Mouse (Mus musculus) lung, adult 18-20 months (tissue): ENCODE results near the gene Sgf29.
"Not testable (repeated sequence)": the region's sequence is repeated elsewhere in the genome, so short reads cannot be mapped to it uniquely, and the experiment has no call there.

ENCODE experiments used
- DNase-seq, 2 experiments: peaks; one replicate each; pipeline ENCODE4 v3.0.0; 2022; ENCODE audit warnings: mixed read lengths in 2 of 2

Sgf29 gene

DNA sequence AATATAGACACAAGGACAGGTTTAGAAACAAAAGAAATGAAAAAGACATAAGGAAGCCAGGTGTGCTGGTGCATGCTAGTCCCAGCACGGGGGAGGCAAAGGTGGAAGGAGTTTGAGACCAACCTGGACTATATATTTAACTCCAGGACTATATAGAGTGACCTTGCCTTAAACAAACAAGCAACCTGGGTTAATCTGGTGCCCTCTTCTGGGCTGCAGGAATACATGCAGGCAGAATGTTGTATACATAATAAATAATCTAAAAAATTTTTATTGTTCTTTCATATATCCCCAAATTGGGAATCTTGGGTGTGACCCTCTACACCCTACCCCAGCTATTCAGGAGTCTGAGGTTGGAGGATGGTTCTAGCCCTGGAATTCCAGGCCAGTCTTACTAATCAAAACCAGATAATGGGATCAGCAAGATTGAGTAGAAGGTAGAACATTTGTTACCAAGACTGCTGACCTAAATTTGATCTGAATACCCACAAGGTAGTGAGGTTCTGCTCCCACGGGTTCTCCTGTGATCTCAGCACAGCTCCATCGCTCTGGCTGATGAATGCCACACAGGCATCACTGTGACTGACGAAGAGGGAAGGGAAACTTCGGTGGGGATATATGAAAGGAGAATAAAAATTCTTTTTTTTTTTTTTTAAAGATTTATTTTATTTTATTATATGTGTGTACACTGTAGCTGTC lies 6.4 kb upstream of the Sgf29 start:
- DNase-seq: no peak

DNA sequence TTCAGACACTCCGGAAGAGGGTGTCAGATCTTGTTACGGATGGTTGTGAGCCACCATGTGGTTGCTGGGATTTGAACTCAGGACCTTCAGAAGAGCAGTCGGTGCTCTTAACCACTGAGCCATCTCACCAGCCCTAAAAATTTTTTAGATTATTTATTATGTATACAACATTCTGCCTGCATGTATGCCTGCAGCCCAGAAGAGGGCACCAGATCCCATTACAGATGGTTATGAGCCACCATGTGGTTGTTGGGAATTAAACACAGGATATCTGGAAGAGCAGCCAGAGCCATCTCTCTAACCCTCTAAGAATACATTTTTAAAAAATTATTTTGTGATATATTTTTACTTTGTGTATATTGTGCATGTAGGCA lies 5.9 kb upstream of the Sgf29 start:
- peak; percentile 38 to 49 for DNase-seq

DNA sequence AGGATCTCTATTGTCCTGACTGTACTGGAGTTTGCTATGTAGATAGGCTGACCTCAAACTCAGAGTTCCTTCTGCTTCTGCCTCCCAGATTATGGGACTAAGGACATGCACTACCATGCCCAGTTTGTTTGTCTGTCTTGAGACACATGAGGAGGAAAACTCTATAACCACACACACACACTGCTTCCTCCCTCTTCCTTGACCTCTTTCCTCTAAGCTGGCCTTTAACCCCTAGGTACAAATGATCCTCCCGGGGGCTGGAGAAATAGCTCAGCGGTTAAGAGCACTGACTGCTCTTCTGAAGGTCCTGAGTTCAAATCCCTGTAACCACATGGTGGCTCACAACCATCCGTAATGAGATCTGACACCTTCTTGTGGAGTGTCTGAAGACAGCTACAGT lies 4.8 kb upstream of the Sgf29 start:
- no peak for DNase-seq

DNA sequence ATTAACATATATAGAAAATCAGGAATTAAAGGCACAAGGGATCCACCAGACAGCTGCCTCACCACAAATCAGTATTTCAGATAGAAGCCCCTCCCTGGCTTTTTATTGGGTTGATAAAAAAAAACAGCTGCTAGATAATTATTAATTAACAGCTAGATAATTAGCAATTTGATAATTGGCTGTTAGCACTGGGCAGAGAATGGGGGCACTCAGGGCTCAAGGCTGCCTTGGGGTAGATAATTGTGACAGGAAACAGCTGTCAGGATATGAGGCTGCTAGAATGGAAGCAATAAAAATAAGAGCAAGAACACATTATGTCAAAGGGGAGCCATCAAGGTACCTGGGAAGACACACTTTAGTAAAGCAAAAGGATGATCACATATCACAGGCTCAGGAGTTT lies 4.2 kb upstream of the Sgf29 start:
- no peak for DNase-seq

DNA sequence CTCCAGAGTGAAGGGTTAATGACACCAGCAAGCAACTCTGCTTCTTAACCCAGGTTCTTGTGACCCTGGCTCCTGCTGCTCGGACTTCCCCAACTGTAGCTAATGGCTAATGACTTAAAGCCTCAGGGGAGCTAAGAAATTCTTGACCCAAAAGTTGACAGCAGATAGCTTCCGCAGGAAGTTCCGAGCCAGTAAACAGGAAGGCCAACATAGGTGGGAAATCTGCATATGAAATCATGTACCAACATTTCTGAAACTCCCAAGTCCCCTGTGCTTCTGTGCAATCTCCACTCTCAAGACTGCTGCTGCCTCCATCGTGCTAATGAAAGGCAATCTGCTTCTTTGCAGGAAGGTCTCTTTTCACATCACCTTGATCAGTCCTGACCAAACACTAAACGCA lies 3.4 kb upstream of the Sgf29 start:
- no peak for DNase-seq

DNA sequence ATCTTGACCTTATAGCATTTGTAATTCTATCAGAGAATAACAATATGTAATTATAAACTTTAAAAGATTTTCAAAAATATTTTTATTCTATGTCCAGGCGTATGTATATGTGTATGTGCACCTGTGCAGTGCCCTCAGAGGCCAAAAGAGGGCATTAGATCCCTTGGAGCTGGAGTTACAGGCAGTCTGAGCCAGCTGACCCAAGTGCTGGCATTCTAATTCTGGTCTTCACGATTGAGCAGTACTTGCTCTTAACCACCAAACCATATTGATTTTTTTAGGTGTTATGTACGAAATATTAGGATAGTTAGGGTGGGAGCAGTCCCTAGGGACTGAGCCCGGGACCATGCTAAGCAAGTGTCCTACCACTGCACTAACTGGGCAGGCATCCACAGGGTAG lies 623 bp upstream of the Sgf29 start:
- DNase-seq: no peak

DNA sequence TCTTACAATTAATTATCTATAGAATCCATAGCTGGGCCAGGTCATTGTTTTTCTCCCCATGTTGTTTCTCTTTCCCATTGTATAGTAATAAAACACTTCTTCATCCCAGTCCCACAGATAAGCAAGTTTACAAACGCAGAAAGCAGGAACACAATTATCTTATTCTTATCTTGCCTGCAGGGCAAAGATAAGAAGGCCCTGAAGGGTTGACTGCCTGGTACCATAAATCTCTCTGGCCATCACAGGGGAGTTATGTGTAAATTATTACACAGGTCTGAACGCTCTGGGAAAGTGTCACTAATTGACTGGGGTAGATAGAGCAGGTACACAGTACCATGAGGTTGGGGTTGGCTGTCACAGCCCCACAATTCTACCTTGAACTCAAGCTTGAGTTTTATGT lies 1.7 kb downstream of the Sgf29 start:
- DNase-seq: no peak

DNA sequence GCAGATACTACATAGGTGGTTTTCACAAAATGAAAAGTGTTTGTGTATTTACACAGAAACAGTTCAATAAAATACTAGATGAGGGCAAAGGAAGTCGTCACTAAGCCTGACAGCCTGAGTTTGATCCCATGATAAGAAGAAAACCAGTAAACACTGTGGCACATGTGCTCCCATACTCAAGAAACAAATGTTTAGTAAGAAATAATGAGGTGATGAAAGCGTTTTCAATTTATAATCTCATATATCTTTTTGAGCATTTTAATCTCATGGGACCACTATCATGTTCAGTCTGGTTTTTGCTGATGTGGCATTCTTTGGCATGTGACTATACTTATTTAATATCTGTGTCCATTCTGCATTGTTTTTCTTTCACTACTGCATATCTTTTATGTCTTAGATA lies 4.9 kb downstream of the Sgf29 start:
- no peak for DNase-seq

DNA sequence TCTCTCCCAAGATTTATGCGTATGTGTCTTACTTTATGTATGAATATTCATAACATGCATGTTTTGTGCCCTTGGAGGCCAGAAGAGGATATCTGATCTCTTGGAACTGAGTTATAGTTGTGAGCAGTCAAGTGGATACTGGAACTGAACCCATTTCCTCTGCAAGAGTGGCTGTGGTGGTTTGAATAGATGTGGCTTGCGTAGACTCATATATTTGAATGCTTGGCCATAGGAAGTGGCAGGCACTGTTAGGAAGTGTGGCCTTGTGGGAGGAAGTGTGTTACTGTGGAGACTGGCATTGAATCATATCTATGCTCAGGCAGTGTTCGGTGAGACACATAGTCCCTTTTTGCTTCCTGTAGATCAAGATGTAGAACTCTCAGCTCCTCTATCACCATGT lies 6.6 kb downstream of the Sgf29 start:
- DNase-seq: no peak

DNA sequence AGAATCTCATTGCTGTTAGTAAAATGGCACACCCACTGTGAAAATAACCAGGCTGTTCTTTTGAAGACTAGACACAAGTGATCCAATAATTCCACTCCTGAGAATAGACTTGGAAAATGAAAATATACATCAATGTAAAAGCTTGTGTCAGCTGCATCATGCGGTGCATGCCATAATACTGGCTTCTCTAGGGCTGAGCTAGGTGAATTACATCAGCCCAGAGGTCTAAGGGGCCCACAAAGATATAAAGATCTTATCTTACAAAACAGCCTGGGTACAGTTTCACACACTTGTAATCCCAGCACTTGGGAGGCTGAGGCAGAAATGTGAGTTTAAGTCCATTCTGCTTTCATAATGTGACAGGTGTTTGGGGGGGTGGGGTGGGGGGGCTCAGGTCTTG lies 8.4 kb downstream of the Sgf29 start:
- no peak for DNase-seq

DNA sequence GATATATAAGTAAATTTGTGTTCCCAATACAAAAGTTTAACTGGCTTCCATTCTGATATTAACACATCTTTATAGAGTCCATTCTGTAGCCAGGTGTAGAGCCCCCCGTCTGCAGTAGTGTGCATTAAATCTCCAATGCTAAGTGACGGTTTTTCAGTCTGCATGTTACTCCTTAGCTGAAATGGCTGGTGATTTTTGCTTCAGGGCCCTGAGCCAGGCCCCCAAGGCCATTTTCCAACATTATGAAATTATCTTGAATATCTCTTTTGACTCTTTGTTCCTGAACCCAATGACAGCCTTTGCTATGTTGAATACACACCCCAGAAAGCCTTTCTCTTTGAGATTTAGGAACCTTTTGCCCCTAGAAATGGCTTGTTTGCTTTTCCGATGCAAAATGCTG lies 10.7 kb downstream of the Sgf29 start:
- no peak for DNase-seq

DNA sequence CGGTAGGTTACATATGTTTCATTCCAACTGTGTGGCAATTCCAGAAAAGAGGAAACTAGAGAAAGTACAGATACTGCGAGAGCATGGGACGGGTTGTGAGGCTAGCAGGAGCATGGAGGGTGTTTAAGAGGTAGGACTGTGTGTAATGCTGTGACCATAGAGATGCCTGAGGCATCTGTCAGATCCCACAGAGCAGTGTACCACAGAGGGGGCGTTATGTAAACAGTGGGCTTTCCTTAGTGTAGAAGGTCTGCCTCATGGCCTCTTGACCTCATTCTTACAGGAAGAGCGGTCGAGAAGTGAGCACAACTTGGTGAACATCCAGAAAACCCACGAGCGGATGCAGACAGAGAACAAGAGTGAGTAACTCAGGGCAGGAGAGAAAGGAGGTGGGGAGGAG lies 14.5 kb downstream of the Sgf29 start:
- peak in 1 of 2 experiments; percentile 44 for DNase-seq

DNA sequence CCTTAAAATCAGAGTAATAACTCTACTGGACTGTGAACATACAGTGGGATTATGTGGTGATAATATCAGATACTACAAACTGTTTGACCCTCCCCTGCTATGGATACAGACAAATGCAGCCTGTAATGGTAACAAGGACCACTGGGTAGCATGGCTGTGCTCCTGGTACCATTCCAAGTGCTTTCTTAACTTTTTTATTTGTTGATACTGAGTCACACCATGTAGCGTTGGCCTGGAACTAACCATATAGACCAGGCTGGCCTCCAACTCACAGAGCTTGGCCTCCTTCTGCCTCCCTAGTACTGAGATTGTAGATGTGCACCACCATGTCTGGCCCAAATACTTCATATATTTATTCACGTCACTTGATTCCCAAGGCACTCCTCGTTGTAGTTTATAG lies 16.2 kb downstream of the Sgf29 start:
- DNase-seq: peak; percentile 50 to 59

DNA sequence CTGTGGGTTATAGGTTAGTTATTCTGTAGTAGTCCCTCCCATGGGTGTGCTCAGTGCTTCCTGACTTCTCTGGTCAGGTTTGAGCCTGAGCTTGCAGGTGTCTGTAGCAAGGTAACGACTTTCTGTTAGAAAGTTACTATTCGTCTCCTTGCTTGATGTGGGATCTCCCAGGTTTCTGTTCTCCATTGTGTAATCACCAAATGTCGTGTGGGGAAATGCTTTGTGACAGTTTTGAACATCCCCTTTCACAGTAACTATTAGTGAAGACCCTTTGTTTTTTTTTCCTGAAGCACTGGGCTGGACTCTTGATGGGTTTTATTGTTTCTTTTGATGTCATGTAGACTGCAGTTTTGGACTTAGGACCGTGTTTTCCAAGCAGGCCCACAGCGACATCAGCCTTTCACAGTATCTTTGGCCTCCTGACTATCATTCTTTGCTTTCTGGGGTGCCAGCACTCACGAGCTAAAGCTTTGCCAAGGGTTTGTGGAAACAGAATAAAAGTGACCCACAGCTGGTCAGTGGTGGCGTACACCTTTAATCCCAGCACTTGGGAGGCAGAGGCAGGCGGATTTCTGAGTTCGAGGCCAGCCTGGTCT lies 18.5 kb downstream of the Sgf29 start:
- DNase-seq: no peak

DNA sequence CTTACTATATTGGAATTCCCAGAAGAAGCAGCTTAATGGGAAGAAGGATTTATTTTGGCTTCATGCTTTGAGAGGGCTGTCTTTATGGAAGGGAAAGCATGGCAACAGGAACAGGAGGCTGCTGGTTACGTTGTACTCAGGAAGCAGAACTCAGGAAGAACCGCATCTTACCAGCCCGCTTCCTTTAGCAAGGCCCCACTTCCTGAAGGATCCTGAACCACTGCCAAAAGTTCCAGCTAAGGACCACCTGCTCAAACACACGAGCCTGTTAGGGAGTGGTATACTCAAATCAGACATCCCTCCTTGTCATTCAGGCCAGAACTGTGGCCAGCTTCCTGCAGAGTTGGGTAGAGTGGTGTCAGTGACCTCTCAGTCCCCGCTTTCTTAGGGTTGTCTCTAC lies 19.3 kb downstream of the Sgf29 start:
- peak in 1 of 2 experiments; percentile 34 for DNase-seq

DNA sequence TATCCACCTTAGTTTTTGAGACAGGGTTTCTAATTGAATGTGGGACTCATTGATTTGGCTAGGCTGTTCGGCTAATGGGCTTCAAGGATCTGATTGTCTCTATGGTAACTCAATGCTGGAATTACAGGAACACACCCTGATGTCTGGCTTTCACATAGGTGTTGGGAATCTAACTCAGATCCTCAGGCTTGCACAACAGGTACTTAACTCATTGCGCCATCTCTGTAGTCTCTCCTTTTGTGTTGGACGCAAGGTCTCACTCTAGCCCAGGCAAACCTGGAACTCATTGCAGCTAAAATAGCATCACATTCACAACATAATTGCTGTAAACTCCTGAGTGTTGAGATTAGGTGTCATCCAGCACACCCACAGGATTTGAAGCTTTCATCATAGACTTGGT lies 21.0 kb downstream of the Sgf29 start:
- DNase-seq: peak; percentile 42 to 69

DNA sequence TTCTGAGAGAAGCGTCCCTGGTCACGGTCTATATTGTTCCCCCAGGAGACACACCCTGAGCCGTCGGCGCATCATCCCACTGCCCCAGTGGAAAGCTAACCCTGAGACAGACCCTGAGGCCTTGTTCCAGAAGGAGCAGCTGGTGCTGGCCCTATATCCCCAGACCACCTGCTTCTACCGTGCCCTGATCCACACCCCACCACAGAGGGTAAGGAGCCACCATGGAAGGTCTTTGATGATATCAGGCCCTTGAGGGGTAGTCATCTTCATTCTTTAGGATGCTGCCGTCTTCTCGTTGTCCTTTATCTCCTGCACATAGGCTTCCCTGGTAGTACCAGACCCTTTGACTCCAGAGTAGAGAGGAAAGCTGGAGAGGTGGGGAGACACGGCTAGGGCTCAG lies 23.0 kb downstream of the Sgf29 start:
- no peak for DNase-seq

DNA sequence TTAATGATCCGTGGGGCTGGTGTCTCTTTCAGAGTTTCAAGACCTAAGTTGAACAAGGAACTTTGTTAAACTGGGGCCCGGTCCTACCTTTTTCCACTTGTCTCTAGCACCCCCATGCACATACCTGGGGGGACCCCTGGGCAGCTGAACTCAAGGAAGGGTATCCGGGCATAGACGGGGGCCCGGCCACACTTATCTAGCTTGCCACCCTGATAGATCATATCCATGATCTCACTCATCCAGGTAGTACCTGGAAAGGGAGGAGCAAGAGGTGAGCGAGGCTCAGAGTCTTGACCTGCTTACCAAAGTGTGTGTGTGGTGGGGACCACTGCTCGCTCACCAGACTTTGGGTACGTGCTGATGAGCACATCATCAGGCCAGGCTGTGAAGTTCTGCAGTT lies 26.0 kb downstream of the Sgf29 start:
- no peak for DNase-seq

DNA sequence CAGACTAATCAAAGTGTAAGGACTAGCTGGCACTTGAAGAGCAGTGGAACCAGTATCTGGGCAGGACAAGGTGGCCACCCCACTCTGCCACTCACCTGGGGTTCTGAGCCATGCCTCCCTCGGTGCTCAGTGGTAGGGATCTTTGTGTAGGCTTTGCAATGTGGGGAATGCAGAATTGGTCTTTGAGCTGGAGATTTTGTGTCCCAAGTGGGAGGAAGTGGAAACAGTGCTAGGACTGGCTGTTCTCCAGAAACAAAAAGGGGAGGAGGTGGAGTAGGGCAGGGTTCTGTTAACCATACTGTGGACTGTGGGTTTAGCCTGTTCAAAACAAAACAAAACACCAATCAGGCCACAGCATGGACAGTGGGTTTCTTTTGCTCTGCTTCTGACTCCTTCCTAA lies 27.1 kb downstream of the Sgf29 start, which contains the start of gene Sult1a1:
Gene Sult1a1, minus strand, starts transcription at position 226 of the 400 bp plus-strand sequence.
- DNase-seq: peak; percentile 84 to 92

DNA sequence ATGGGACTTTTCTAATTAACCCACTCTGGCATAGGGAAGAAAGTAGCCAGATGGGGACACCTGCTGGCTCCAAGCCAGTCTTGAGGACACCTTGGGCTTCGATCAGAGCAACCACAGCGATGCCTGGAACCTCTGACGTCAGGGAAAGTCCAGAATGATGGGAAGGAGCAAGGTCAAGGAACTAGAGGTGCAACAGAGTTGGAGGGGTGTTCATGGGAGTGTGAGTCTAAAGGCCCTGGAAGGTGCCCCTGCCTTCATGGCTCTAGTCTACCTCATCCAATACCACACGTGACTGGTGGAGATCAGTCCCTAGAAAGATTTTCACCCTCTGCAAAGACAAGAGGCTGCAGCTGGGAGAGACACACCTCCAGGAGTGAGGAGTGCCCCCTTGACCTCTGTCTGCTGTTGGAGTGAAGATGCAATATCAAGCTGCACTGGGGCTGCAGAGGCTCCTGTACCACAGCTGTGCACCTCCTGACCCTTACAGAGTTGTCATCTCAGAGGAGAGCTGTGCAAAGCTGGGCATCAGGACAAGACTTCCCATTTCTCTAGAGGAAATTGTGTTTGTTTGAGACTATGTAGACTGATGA lies 27.6 kb downstream of the Sgf29 start:
- DNase-seq: peak in 1 of 2 experiments; percentile 47

DNA sequence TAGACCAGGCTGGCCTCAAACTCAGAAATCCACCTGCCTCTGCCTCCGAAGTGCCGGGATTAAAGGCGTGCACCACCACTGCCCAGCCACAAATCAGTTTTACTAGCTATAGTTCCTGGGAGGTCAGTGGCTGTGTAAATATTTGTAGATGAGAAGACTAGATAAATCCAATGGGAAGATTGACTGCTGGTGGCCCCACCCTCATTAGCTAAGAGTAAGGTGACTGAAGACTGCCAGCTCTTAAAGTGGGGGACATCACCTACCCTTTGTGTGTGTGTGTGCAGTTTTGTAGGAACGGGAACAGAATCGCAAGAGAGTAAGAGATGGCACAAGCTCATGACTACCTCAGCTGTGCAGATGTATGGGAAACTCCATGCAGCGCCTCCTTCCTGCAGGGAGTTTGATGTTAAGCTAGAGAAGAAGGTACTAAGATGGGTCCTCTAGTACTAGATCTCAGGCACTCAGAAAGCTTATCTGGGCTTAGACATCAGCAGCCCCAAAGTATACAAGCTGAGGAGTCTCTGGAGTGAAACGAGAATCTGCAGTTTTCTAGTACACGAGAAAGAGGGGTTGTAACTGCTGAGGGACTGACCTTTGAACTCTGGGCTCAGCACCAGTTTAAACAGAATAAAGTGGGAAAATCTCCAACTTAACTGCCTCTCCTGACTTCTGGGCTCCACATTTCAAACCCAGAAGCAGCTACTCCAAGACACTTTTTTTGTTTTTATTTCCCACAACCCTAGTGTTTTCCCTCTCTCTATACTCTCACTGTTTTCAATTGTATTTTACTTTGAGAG lies 29.6 kb downstream of the Sgf29 start:
- no peak for DNase-seq

DNA sequence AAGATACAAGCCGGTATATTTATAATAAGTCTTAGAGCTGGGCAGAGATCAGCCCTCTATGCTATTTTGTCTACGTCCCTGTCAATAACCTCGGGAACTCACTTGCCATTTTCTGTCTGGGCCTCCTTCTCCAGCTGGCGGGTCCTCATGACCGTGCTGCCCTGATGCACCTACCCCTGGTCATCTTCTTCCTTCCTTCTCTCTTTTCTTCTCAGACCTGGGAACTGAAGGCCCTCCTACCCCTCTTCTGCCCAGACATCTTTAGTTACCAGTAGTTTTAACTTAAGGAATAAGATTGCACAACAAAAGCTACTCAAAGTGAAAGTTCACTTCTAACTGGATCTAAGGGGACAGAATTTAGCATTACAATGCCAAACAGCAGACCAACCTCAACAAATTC lies 30.6 kb downstream of the Sgf29 start:
- DNase-seq: no peak

DNA sequence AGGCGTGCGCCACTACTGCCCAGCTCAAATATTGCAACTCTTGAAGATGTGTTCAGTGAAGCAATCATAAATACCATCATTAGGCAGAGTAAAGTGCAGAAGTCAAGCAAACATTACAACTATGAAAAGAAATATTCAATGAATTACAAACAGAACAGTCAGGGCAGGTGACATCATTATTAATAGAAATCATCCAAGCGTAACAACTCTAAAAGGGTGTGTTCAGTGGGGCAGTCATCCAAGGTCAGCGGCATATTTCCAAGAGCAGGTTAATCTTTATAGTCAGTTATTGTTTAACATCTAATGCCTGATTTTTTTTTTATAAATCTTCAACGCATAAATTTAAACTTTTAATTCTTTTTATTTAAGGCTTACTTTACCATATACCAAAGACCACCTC lies 32.1 kb downstream of the Sgf29 start:
- DNase-seq: peak in 1 of 2 experiments; percentile 45

DNA sequence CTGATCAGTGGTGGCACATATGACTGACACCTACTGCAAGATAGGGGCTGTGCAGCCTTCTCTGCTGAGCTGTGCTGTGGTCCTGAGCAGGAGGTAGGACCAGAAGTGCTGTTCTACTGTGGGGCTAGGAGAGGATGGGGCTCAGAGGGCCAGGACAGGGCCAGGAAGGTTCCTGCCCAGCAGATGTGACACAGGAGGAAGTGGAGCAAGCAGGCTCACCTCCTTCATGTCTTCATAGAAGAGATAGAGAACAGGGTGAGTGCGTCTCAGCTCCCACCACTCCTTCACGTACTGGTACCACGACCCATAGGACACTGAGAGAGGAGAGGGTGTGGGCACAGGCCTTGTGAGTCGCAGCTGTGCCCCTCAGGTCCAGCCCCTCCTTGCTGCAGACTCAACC lies 39.0 kb downstream of the Sgf29 start:
- DNase-seq: not testable (repeated sequence)
